Mouse (Mus musculus): ENCODE measurements around the gene Olfr825. TPM values are rescaled to one million over a fixed set of nuclear protein-coding genes. Genes with fewer than 3 reads are reported as not detected.
"Not testable (repeated sequence)": the region's sequence is repeated elsewhere in the genome, so short reads cannot be mapped to it uniquely, and the experiment has no call there.

Olfr825 gene
- total RNA-seq (2014; rRNA removed) (not detected in 2 replicates), polyA plus RNA-seq (2015; fragmentation: Nextera tagmentation; extraction: Ambion mirVana) (not detected in 2 replicates)

DNA sequence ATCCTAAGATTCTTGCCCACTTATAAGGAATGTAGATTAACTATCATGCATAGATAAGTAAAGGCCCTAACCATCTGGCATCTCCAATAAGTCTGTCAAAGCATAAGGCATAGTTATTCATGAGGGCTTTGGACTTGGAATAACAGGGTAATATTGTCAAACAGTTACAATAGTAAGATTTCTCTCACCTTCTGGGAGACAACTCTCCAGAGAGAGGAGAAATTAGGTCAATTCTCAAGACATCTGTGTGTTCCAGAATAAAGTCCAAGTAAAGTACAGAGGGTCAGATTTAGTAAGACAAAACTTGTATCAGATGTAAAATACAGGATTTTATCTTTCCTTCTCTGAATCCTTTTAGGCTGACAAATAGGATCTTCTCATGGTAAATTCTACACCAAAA lies at the start of gene Olfr825:
TSS of gene Olfr825 (minus strand) at position 101 of the 400 bp plus-strand sequence.
- DNase-seq, result no peak
- TF ChIP-seq CTCF (IDR thresholded peaks at IDR 0.05; ENCODE audit: low read depth), result no peak
- Histone ChIP-seq H3K4me3 (ENCODE audit: low read depth, low read length) (no peak within 1 kb of the TSS), H3K36me3 (ENCODE audit: insufficient read depth) (no peaks in the 10 kb centered on the region), H3K9me3 (ENCODE audit: low read length) (no peaks in the 10 kb centered on the region), H3K27ac (ENCODE audit: low read depth, low read length) (no peak within 1 kb of the TSS), H3K9ac (no peak within 1 kb of the TSS), H3K27me3 (ENCODE audit: insufficient read depth, low read length) (no peaks in the 10 kb centered on the region), H3K4me2 (ENCODE audit: low read depth) (no peak within 1 kb of the TSS), H3K4me1 (ENCODE audit: insufficient read depth) (no peaks in the 10 kb centered on the region)
- ATAC-seq, result no peak

DNA sequence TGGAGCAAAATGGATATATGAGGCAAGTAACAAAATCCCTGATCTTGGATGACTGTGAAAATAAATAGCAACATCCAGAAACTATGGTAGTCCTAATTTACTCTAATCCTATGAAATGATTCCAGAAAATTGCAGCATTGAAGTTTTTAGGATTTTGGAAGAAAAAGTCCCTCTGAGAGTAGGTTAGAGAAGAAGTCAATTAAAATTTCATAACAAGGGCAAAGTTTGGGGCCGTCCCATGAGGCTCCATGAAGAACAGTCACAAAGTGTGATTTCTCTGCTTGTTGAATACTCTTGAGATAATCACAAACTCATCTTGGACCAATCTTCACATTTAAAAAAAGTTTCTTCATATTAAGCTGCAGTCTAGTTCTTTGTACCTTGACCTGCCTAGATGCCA lies 47.7 kb upstream of the Olfr825 start, which contains the start of gene Olfr827:
TSS of gene Olfr827 (minus strand) at position 101 of the 400 bp plus-strand sequence.
- Histone ChIP-seq H3K4me3 (ENCODE audit: low read depth, low read length) (no peak within 1 kb of the TSS), H3K4me1 (ENCODE audit: insufficient read depth) (no peaks in the 10 kb centered on the region), H3K36me3 (ENCODE audit: insufficient read depth) (no peaks in the 10 kb centered on the region), H3K27ac (ENCODE audit: low read depth, low read length) (no peak within 1 kb of the TSS), H3K27me3 (ENCODE audit: insufficient read depth, low read length) (no peaks in the 10 kb centered on the region), H3K9me3 (ENCODE audit: low read length) (no peaks in the 10 kb centered on the region), H3K4me2 (ENCODE audit: low read depth) (no peak within 1 kb of the TSS), H3K9ac (no peak within 1 kb of the TSS)
- no peak for DNase-seq
- TF ChIP-seq CTCF (IDR thresholded peaks at IDR 0.05; ENCODE audit: low read depth), result no peak
- no peak for ATAC-seq
- WGBS, result 93% methylated on average over 1 of the region's 1 CpGs

DNA sequence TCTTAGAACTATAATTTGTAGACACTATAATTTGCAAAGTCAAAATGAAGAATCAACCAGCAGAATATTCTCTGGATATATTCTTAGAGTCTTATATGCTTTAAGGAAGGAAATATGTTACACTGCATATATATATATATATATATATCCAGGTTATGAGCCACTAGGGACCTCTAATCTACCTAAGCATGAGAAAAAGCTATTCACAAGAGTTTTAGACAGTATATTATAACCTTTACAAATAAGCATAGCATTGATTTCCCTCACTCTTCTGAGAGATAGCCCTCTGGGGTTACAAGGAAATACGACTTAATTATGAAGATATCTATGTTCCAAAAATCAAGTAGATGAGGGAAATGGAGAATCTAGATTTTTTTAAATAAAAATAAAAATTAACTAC lies 17.5 kb upstream of the Olfr825 start, which contains the start of gene Olfr826:
TSS of gene Olfr826 (minus strand) at position 101 of the 400 bp plus-strand sequence.
- 82% methylated on average over 1 of the region's 1 CpGs for WGBS
- TF ChIP-seq CTCF (IDR thresholded peaks at IDR 0.05; ENCODE audit: low read depth), result no peak

DNA sequence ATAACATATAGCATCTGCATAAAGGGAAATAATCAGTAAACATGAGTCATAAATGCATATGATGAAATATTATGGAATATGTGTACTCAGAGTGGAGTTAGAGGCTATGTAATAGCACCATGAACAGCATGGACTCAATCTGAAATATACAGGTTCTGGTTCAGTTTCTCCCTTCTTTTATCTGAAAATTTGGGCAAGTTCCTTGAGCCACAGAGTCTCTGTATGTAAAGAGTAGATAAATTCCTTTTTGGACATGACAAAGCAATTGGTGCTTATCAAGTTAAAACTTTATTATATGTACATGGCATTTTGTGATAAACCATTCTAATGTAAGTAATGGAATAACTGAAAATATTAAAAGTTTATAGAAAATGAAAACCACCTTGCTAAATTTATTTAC lies 1.4 kb downstream of the Olfr825 start:
- TF ChIP-seq CTCF (IDR thresholded peaks at IDR 0.05; ENCODE audit: low read depth), result no peak
- Histone ChIP-seq H3K4me2 (ENCODE audit: low read depth) (no peak overlapping the region), H3K9me3 (ENCODE audit: low read length) (no peaks in the 10 kb centered on the region), H3K9ac (no peak overlapping the region), H3K27me3 (ENCODE audit: insufficient read depth, low read length) (no peaks in the 10 kb centered on the region), H3K4me3 (ENCODE audit: low read depth, low read length) (no peak overlapping the region), H3K4me1 (ENCODE audit: insufficient read depth) (no peaks in the 10 kb centered on the region), H3K36me3 (ENCODE audit: insufficient read depth) (no peaks in the 10 kb centered on the region), H3K27ac (ENCODE audit: low read depth, low read length) (no peak overlapping the region)
- no peak for DNase-seq
- ATAC-seq, result no peak

More for the DNA sequence above, 17.5 kb upstream of the Olfr825 start, which contains the start of gene Olfr826:
- Histone ChIP-seq H3K9me3 (ENCODE audit: low read length) (no peaks in the 10 kb centered on the region), H3K9ac (no peak within 1 kb of the TSS), H3K4me2 (ENCODE audit: low read depth) (no peak within 1 kb of the TSS), H3K4me1 (ENCODE audit: insufficient read depth) (no peaks in the 10 kb centered on the region), H3K27ac (ENCODE audit: low read depth, low read length) (no peak within 1 kb of the TSS), H3K27me3 (ENCODE audit: insufficient read depth, low read length) (no peaks in the 10 kb centered on the region), H3K4me3 (ENCODE audit: low read depth, low read length) (no peak within 1 kb of the TSS), H3K36me3 (ENCODE audit: insufficient read depth) (no peaks in the 10 kb centered on the region)
- DNase-seq (no peak), ATAC-seq (no peak)

DNA sequence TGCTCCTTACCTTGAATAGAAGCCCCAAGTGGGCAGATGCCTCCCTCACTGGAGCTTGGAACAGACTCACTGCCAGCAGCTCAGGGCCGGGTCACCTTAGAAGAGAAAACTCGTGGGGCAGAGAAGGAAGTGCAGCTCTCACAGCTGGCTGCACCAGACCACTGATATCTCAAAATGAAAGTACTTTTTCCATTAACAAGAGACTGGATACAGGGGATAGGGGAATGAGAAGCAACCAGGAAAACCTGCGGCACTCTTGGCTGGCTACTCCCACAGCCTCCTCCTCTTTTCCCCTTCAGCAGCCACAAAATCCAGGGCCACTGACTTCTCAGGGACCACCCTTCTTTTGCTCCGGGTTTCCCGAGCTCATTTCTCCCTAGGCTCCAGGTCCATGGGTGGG lies 22.4 kb downstream of the Olfr825 start:
- no peak for TF ChIP-seq CTCF (IDR thresholded peaks at IDR 0.05; ENCODE audit: low read depth)
- ATAC-seq, result no peak
- WGBS, result 87% methylated on average over 5 of the region's 5 CpGs
- H3K9ac ChIP-seq, result no peak overlapping the region
- H3K9me3 ChIP-seq (ENCODE audit: low read length), result no peaks in the 10 kb centered on the region
- DNase-seq, result no peak
- no peaks in the 10 kb centered on the region for H3K27me3 ChIP-seq (ENCODE audit: insufficient read depth, low read length)
- no peak overlapping the region for H3K27ac ChIP-seq (ENCODE audit: low read depth, low read length)
- no peaks in the 10 kb centered on the region for H3K36me3 ChIP-seq (ENCODE audit: insufficient read depth)
- no peak overlapping the region for H3K4me3 ChIP-seq (ENCODE audit: low read depth, low read length)
- no peak overlapping the region for H3K4me2 ChIP-seq (ENCODE audit: low read depth)
- H3K4me1 ChIP-seq (ENCODE audit: insufficient read depth), result no peaks in the 10 kb centered on the region

DNA sequence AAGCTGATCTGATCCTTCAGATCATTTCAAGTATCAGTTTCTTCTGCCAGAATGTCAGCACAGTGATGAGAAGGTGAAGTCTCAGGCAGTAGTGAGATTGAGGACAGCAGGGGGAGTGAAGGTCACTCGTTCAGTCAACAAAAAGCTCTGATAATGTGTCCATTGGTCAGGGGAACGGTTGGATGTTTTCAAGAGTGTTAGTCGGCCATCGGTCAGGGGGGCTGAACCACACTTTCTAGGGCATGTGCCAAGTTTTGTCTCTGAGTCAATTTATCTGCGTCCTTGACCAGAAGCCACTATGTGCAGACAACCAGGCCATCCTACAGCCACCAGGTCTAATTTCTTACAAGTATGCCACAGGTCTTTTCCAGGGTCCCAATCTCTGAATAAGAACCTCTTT lies 24.1 kb downstream of the Olfr825 start:
- not testable (repeated sequence) for H3K36me3 ChIP-seq (ENCODE audit: insufficient read depth); H3K9ac ChIP-seq; DNase-seq; ATAC-seq; H3K9me3 ChIP-seq (ENCODE audit: low read length); H3K27ac ChIP-seq (ENCODE audit: low read depth, low read length); H3K4me3 ChIP-seq (ENCODE audit: low read depth, low read length); H3K27me3 ChIP-seq (ENCODE audit: insufficient read depth, low read length); H3K4me2 ChIP-seq (ENCODE audit: low read depth); H3K4me1 ChIP-seq (ENCODE audit: insufficient read depth)
- WGBS, result 89% methylated on average over 5 of the region's 5 CpGs

DNA sequence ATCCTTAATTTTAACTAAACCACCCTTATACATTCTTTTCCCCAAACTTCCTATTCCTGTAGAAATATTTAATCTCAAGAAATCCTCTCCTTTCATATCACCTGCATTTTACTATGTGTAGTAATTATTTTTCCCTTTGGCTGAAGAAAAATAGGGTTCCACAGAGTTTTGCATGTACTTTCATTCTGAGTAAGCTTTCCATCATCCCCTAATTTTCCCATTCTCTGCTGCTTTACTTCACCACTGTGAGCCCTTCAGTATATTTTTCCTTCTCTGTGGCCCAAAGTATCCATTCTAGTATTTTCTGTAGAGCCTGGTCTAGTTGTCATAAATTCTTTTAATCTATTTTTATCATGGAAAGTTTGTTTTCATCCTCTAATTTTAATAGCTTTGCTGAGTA lies 31.8 kb downstream of the Olfr825 start:
- ATAC-seq, result no peak
- Histone ChIP-seq H3K27ac (ENCODE audit: low read depth, low read length) (no peak overlapping the region), H3K27me3 (ENCODE audit: insufficient read depth, low read length) (no peaks in the 10 kb centered on the region), H3K4me2 (ENCODE audit: low read depth) (no peak overlapping the region), H3K9me3 (ENCODE audit: low read length) (no peaks in the 10 kb centered on the region), H3K9ac (no peak overlapping the region), H3K4me1 (ENCODE audit: insufficient read depth) (no peaks in the 10 kb centered on the region), H3K4me3 (ENCODE audit: low read depth, low read length) (no peak overlapping the region), H3K36me3 (ENCODE audit: insufficient read depth) (no peaks in the 10 kb centered on the region)
- no peak for DNase-seq
- no peak for TF ChIP-seq CTCF (IDR thresholded peaks at IDR 0.05; ENCODE audit: low read depth)

DNA sequence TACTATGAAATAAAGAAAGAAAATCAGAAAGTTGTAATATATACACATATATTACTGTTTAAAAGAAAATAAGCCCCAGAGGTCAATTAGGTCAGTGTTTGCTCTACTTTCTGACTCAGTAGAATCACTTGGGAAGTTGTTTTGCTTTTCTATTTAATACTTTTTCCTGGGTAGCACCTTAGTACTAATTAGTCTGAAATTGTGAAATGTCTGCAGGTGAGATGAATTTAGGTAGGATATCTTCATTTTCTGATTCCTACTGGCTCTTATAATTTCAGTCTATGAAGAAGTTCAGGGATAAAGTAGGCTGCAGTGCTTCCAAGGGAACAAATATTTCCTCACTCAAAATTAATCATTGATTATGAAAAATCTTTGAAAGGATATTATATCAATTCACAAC lies 36.7 kb downstream of the Olfr825 start, which contains the start of gene Olfr824:
TSS of gene Olfr824 (minus strand) at position 101 of the 400 bp plus-strand sequence.
- not testable (repeated sequence) for H3K27ac ChIP-seq (ENCODE audit: low read depth, low read length); H3K4me1 ChIP-seq (ENCODE audit: insufficient read depth); H3K4me2 ChIP-seq (ENCODE audit: low read depth); H3K27me3 ChIP-seq (ENCODE audit: insufficient read depth, low read length); H3K9me3 ChIP-seq (ENCODE audit: low read length); ATAC-seq; DNase-seq; H3K9ac ChIP-seq; H3K4me3 ChIP-seq (ENCODE audit: low read depth, low read length); H3K36me3 ChIP-seq (ENCODE audit: insufficient read depth)

DNA sequence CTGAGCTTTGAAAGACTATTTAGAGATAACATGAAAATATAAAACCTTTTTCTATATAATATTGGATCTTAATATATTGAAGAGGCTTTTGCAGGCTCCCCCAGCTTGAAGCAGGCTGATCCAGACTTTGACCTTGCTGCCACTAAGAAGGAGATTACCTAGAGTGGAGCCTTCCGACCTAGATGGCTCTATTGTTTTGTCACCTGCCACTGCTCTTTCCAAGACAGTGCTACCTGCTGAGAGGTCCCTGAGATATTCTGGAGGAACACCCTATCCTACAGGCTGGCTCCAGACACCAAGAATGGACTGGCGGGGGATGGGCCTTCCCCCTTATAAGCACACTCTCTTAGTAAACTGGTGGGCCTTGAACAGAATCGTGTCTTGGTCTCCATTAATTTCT lies 50.5 kb downstream of the Olfr825 start:
- H3K9ac ChIP-seq; H3K4me1 ChIP-seq (ENCODE audit: insufficient read depth); H3K27ac ChIP-seq (ENCODE audit: low read depth, low read length); H3K4me2 ChIP-seq (ENCODE audit: low read depth); H3K27me3 ChIP-seq (ENCODE audit: insufficient read depth, low read length); H3K4me3 ChIP-seq (ENCODE audit: low read depth, low read length); DNase-seq; H3K36me3 ChIP-seq (ENCODE audit: insufficient read depth); H3K9me3 ChIP-seq (ENCODE audit: low read length); ATAC-seq: not testable (repeated sequence)
- 60% methylated on average over 3 of the region's 3 CpGs for WGBS

DNA sequence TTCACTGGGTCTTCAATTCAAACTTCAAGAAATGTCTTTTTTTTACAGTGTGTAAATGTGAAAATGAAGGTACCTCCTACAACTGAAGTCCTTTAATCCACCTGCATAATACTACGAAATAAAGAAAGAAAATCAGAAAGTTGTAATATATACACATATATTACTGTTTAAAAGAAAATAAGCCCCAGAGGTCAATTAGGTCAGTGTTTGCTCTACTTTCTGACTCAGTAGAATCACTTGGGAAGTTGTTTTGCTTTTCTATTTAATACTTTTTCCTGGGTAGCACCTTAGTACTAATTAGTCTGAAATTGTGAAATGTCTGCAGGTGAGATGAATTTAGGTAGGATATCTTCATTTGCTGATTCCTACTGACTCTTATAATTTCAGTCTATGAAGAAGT lies 51.3 kb downstream of the Olfr825 start, which contains the start of gene Olfr823:
TSS of gene Olfr823 (minus strand) at position 101 of the 400 bp plus-strand sequence.
- not testable (repeated sequence) for H3K27me3 ChIP-seq (ENCODE audit: insufficient read depth, low read length); ATAC-seq; H3K4me2 ChIP-seq (ENCODE audit: low read depth); H3K4me1 ChIP-seq (ENCODE audit: insufficient read depth); H3K9ac ChIP-seq; H3K9me3 ChIP-seq (ENCODE audit: low read length); H3K36me3 ChIP-seq (ENCODE audit: insufficient read depth); H3K27ac ChIP-seq (ENCODE audit: low read depth, low read length); DNase-seq; H3K4me3 ChIP-seq (ENCODE audit: low read depth, low read length)
- 80% methylated on average over 1 of the region's 1 CpGs for WGBS

Measured in forebrain, postnatal 0 days (tissue).